Mouse (Mus musculus) thymus, postnatal 25 days (tissue): ENCODE data around the gene Prune2.

ENCODE experiments used
- DNase-seq: peaks from one replicate; pipeline ENCODE4 v3.0.0; 2022

Gene Prune2

DNA sequence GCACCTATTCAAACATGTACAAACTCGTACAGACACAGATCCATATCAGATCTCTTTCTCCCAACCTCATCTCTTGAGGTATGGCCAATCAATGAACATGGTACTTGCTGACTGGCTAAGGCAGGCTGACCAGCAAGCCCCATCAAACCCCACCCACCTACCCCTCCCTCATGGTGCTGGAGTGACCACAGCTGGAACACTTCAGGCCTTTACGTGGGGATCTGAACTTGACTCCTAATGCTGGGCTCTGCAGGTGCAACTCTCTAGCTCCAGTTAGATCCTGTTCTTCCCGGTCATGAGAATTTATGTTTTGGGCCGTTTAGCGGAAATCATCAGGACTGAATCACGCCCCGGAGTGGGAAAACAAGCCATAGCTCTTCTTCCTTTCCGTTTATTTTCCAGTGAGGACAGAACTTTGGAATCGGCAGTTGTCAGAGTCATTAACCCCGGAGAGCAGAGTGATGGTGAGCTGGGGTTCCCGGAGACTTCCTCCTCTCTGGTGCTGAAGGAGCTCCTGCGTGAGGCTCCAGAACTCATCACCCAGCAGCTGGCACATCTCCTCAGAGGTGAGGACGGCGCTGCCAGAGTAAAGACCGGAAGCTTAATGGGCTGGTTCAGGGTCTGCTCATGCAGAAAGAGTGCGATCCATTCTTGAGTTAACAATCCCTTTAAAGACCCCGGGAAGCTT lies 50.4 kb downstream of the Prune2 start:
- DNase-seq = no peak

DNA sequence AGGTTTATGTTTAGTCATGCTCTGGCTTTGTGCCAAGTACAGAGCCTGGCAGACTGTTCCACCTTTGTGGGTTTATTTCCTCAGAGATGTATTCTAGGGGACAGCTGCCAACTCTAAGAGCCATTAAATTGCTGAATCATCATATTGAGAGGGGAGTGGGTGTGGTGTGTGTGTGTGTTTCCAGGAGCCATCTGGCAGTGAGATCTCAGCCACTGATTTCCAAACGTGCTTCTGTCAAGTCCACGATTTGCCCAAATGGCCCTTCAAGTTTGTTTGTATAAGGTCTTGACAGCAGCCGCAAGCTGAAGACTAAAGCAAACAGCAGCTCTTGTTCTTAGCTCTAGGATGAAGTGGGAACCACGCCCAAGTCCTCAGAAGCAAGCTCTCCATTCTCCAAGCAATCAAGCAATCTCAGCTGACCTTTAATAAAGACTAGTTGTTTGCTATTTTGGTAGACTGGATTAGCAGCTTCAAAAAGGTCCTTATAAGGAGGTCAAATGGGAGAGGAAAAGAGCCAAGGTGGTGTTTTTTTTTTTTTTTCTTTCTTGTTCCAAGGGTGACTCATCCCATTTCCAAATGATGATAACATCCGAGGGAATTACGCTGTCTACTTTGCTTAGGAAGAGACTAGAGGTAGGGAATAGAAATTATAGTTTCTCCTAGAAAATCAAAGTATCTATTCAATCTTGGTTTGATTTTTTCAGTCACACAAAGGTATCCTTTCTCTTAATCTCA lies 55.5 kb downstream of the Prune2 start:
- no peak for DNase-seq

DNA sequence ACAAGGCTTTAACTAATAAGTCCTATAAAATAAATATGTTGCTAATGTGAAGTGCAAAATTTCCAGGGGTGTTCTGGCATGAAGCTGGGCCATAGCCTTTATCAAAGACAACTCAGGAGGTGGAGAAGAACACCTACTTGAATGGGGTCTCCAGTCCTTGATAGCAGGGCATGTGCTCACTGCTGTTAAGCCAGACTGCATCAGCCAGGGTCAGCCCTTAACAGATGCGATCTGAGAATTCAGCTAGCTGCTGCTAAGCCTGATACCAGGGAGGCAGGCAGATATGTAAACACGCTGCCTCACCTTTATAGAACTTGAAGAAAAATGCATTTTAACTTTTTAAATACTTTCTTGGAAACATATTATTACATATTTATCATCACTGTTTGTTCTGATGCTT lies 57.2 kb downstream of the Prune2 start:
- no peak for DNase-seq

DNA sequence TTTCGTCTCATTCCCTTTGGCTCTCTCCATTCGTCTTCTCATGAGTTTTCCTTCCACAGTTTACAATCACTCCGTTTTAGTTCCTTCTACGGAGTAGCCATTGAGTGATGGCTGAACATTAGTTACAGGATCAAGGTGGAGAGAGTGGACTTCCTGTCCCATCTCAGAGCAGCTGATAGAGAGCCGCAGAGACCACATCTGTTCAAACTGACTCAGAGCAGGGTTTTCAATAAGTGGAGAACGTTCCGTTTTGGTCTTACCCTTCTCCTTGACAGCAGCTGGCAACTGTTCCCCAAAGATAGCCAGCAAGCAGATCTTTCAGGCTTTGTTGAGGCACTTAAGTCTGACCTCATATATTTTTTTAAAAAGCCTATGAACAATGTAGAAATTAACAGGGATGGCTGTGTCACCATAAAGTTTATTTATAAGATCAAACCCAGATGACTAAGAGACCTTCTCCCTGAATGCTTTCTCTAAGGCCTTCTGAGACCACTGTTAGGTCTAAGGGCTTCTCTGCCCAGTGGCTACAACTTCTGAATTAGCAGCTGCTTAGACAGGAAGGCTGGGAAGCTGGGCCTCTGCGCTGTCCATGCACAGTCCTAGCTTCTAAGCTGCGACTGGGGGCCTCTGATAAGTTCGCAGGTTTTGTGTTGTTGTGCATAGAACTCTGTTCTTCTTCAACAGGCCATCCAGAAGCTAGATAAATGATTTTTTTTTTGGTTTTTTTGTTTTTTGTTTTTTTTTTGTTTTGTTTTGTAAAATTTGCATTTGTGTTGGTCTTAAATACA lies 58.6 kb downstream of the Prune2 start:
- no peak for DNase-seq

DNA sequence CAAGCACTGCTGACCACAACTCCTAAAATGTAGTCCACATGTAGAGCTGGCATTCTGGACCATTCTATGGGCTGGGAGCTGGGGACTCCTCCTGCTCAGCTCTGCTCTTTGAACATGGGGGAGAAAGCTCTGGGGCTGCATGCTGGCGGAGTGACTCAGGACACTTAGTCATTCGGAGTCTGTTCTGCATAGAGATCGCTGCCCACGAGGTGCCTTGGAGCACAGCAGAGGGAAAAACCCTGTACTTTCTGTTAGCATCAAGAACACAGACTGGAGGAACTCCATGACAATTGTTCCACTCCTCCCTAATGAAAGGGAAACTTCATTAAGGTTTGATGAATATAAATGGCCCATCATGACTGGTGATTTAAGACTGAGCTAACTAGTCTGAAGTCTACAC lies 68.8 kb downstream of the Prune2 start:
- no peak for DNase-seq

DNA sequence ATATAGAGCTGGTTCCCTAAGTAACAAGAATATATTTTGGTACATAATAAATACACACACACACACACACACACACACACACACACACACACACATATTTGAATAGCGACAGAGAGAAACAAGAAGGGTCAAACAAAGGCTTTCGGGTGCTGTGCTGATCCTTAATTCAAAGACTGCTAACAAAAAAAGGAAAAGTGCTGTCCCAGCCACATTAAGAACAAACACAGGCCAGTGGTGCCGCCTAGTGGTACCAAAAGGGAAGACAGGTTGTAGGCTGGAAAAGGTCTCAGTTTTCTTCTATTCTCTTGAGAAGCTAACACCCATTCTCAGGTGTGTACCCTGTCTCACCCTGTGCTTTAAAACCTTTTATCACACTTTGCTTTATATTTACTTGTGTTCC lies 74.4 kb downstream of the Prune2 start:
- DNase-seq = peak; percentile 70

DNA sequence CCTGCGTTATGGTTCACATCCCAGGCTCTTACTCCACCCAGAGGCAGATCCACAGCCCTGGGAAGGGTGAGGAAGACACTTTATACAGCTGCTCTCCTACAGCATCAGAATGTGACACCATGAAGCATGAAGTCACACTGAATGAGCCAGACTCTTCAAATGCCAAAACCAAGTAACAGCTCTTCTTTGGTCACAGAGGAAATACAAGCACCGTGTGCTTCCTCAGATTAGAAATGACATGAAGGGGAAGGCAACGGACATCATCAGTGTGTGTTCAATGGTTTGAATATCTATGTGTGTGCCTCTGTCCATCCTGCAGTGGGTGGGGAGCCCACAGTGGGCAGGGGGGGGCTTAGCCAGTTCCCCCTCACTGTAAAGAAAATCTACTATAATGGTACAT lies 76.4 kb downstream of the Prune2 start:
- no peak for DNase-seq

DNA sequence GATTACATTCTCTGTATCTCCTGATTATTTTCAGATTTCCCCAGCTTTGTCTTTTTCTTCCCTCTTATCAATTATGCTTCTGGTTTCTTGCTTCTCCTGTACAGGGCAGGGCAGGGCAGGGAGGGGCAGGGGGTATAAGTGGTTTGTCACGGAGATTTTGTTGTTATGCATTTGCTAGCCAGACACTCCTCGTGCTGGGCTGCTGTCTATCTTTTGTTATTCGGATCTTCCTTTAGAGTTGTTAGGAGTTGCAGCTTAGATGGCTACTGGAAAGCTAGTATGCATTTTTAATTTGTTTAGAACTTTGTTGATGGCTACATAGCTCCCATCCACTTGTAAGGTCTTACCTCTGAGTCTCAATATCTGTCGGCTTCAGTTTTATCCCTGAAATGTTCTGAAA lies 91.0 kb downstream of the Prune2 start:
- no peak for DNase-seq

DNA sequence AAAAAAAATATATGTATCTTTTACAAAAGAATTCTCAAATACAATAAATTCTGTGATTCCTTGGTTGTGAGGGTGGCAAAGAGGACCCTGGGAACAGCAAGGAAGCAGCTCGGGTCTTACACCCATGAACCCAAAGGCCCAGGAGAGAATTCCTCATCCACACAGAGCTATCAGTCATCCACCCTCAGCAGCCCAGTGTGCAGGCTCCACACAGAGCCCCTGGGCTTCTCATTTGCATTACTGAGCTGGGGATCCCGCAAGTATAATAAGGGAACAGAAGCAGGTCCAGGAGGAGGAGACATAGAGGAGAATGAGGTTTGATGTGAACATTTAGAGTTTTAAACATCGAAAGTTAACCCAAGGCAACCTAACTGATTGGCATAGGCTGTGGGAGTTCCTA lies 100.0 kb downstream of the Prune2 start:
- DNase-seq = no peak

DNA sequence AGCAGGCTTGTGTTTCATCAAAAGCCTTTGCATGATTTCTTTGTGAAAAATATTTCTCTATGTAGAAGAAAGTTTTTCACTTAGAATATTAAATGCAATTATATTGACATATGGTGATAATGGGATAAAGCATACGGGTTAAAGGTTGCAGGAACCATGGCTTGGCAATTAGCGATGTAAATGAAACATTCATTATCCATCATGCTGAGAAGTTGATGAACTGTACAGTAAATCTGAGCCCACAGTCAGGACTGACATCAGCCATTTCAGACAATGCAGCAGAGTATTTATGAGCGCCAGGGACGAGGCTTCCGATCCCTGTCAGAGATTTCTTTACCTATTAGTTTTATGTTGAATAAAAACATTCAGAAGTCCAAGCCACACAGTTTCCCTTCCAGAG lies 104.2 kb downstream of the Prune2 start:
- no peak for DNase-seq

DNA sequence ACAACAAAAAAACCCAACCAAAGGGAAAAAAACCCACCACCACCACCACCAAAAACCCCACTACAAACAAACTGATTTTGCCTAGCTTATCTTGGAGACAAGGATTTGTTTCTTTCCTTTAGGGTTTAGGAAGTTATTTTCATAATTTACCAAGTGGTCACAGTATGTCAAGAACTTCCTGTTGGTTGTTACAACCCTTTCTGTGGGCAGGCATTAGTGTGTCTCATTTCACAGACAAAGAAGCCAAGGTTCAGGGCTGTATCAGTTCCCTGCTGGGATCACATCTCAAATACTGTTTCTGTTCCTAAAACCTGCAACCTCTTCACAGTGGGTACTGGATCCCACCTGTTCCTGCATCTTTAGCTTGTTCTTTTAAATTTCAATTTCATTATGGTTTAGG lies 108.5 kb downstream of the Prune2 start:
- no peak for DNase-seq

DNA sequence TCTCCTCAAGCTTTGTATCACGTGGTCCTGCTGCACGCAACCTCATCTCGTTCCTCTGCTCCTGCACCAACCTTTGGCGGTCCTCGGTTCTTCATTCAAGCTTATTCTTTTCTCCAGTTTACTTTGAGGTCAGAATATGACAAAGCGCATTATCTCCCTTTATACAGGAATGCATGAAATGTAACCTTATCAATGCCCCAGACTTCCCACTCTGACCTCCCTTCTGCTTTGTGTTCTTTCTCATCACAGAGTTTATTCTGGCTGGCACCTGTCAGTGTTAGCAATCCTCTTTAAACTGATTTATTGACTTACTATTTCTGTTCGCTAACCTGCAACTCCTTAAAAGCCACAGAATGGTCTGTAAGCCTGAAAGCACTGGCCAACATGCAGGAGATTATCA lies 113.1 kb downstream of the Prune2 start:
- DNase-seq = no peak

DNA sequence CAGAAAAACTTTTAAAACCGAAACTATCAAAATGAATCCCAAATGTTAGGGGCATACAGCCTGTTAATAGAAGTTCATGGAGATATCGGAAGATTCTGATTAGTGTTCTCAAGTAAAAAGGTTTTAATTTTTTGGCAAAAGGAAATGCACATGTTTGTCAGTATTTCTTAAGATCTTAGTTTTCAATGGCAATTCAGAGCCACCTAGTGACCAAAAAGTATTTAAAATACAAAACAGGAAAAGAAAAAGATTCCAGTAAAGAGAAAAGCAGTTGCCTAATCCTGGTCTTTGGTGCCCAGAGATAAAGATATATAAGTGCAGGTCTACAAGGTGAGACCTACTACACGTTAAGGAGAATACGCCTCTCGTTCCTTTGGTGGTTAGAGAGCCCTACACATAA lies 115.3 kb downstream of the Prune2 start:
- no peak for DNase-seq

DNA sequence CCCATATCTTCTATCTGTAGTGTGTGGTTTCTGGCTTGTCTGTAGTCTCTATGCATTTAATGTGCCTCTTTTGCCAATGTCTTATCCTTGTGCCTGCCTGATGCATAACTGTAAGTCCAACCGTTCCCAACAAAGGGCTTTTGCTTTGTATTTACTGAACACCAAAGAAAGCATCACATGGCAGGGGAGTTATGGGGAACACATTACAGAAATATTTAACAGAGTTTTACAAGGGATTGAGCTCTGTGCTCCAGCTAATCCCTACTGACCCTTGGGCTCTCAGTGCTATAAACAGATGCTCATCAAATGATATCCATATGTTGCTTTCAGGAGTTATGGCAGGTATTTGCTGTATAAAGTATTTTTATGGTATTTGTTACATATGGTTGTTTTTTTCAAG lies 116.3 kb downstream of the Prune2 start:
- no peak for DNase-seq

DNA sequence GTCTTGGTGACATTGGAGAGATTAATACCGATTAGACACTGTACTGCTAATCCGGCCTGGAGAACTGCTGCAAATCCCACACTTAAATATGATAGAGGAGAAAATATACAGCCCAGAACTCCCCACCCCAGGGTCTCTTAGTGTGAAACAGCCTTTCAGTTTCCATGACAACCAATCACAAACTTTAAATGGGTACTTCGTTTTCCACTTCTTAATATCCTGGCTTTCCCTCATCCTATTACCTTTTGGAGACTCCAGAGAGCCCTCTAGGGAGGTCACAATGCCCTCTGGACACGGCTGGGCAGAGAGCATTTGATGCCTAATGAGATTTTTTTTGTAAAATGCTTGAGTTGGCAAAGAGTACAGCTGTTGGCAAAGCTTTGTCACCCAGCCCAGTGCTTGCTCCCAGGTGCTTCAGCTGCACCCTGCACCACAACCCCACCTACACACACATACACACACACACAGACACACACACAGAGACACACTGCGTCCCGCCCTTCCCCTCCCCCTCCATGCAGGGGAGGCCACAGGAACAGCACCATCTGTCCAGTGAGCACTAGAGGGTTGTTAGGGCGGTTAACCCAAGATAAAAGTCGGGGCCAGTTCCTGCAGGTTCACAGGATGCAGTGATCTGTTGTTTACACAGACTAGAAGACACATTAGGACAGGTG lies 122.9 kb downstream of the Prune2 start:
- DNase-seq = no peak

DNA sequence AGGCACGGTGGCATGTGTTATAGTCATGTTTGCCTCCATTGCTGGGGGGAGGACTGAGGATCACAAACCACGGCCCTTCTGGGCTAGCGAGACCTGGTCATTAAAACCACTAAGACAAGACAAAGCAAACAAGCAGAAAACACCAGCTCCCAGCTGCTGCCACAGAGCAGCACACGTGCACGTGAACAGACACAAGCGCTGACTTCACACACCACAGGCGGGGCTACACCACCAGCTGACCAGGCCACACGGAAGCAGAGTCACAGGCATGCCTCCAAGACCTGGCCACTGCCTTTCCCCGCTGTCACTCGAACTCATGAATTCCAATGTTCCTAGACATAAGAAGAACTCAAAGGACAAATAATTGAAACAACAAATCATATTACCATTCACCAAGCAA lies 125.5 kb downstream of the Prune2 start:
- no peak for DNase-seq

DNA sequence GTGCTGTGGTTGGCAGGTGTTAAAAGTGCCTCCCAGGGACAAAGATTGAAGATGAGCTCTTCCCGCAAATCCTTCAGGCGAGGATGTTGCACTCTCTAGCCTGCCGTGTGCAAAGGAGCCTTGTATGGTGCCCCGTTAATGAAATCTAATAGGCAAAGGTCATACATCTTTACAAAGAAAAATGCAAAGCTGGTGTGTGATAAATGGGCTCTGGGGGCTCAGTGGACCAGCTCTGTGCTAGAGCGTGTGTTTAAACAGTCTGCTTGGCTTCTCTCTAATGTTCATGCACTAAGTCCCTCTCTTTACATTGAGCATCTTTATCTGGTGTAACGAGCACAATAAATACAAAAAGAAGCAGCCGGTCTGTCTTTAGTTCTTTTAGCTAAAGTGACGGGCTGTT lies 138.1 kb downstream of the Prune2 start:
- no peak for DNase-seq

DNA sequence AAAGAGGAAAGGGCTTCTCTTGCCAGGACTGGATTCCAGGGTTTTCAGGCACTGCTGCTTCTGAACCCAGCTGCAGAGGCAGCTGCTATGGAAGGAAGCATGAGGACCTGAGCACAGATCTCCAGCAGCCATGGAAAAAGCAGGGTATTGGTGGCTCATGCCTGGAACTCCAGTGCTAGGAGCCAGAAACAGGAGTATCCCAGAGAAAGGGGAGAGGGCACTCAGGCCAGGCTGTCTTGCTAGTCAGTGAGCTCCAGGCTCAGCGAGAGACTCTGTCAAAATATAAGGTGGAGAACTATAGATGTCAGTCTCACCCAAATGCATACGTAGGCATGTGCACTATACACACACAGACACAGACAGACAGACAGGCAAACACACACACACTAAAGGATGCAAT lies 140.4 kb downstream of the Prune2 start:
- no peak for DNase-seq

DNA sequence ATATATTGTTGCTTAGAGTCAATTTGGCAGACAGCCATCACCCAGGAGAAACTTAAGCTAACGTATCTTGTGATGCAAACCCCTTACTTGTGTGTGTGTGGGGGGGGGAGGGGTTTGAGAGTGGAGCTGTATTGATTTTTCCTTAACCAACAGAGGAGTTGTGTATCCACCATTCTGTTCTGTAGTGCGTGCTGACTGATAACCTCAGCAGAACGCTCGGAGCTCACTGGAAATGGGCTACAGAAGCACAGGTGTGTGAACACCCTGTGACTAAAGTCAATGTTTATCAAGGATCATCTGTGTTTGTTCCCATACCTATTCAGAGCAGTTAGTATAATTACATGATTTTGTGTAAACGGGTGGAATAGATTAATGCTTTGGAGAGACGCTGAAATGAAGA lies 141.3 kb downstream of the Prune2 start:
- no peak for DNase-seq

DNA sequence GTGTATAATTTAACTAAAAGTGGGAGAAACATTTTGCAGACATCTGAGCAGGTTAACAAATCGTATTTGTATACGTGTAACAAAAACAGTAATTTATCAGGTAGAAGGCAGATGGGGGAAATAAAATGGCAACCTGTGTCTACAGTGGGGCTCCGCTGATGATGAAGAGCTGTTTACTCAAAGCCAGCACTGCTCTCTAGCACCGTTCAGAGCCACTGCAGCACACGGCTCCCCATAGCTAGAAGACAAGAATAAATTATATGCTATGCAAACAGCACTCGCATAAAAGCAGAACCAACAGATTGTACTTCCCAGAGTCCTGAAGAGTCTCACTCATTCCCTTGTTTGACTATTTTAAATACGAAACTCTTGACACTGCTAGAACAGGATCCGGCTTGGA lies 152.9 kb downstream of the Prune2 start:
- no peak for DNase-seq

DNA sequence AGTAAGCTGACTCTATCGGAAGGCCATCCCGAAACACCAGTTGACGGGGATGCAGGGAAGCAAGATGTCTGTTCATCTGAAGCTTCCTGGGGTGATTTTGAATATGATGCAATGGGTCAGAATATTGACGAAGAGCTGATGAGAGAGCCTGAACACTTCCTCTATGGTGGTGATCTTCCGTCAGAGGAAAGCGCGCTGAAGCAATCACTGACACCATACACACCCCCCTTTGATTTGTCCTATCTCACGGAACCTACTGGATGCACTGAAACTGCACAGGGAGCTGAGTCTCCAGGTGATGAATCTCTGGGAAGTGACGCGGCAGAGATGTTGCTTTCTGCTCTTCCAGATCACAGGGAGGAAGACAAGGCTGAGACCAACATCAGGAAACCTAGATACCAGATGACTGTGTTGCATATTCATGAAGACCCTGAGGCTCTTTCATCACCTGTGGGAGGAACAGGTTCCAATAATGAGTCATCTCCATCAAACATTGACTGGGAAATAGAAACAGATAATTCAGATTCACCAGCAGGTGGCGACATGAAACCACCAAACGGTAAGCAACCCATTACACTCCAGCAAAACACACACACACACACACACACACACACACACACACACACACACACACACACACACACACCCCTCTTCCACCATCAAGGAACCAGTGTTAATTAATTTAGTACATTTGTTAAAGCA lies 168.3 kb downstream of the Prune2 start:
- DNase-seq = peak; percentile 26

DNA sequence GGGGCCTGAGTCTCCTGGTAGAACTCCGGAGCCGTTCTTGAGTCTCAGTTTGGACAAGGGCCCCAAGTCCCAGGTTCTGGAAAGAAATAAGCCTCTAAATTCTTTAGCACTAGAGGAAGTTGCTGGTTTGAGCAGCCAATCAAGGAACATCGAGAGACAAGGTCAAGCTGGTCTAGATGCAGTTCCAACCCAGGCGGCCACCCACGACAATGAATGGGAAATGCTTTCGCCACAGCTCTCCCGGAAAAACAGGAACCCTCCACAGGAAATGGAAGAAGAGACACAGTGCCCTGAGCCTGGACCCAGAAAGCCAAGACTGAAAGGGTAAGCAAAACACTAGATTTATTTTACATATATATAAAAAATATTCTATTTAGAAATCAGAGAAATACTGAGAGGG lies 169.5 kb downstream of the Prune2 start:
- DNase-seq = no peak

DNA sequence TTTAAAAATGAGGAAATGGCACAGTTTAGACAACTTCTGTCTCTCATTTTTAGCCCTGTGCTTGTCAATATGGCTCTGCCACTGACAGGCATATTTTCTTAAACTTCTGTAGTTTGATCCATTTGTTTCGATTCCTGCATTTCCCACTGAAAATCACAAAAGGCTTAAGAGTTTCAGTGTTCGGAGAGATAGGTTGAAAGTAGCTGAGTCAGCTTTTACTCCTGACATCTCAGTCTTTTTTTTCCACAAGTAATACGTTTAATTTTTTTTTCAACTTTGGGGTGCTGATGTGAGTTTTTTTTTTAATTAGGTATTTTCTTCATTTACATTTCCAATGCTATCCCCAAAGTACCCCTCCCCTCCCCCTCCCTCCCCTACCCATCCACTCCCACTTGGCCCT lies 174.6 kb downstream of the Prune2 start:
- DNase-seq = no peak
